Mouse (Mus musculus): Measurements from ENCODE around the gene Tmem200a. TPM values are rescaled to one million over a fixed set of nuclear protein-coding genes. Genes with fewer than 3 reads are reported as not detected.

The Tmem200a gene
- polyA plus RNA-seq, 1 experiment from 2014 or later: 1.9 TPM

GRCm38 (mm10) chr10:26076949-26077348 lies 1.9 kb downstream of the Tmem200a start:
- ATAC-seq (ENCODE audit: low FRiP score, low TSS enrichment): no peak
- Histone ChIP-seq H3K4me2 (replicated peaks; ENCODE audit: low read depth, low read length) (no peak overlapping the region), H3K9me3 (ENCODE audit: control insufficient read depth, low read length) (no peaks in the 10 kb centered on the region), H3K4me1 (ENCODE audit: control insufficient read depth, insufficient read depth, low read length) (no peaks in the 10 kb centered on the region), H3K9ac (ENCODE audit: low read depth, low read length) (no peak overlapping the region), H3K27me3 (ENCODE audit: control insufficient read depth, insufficient read depth, low read length) (peaks cover 6% of the 10 kb centered on the region; the same call in 1 of the 2 replicates), H3K27ac (ENCODE audit: low read depth, low read length) (no peak overlapping the region), H3K36me3 (ENCODE audit: control insufficient read depth, insufficient read depth, low read length) (no peaks in the 10 kb centered on the region), H3K4me3 (ENCODE audit: low read length) (no peak overlapping the region)
- WGBS: 88% methylated on average over 9 of the region's 9 CpGs

GRCm38 (mm10) chr10:26071986-26072385 lies 6.9 kb downstream of the Tmem200a start:
- Histone ChIP-seq H3K36me3 (ENCODE audit: control insufficient read depth, insufficient read depth, low read length) (no peaks in the 10 kb centered on the region), H3K4me2 (replicated peaks; ENCODE audit: low read depth, low read length) (no peak overlapping the region), H3K9me3 (ENCODE audit: control insufficient read depth, low read length) (no peaks in the 10 kb centered on the region), H3K27me3 (ENCODE audit: control insufficient read depth, insufficient read depth, low read length) (no peaks in the 10 kb centered on the region), H3K4me1 (ENCODE audit: control insufficient read depth, insufficient read depth, low read length) (no peaks in the 10 kb centered on the region), H3K9ac (ENCODE audit: low read depth, low read length) (no peak overlapping the region), H3K27ac (ENCODE audit: low read depth, low read length) (no peak overlapping the region), H3K4me3 (ENCODE audit: low read length) (no peak overlapping the region)
- ATAC-seq (ENCODE audit: low FRiP score, low TSS enrichment): no peak
- WGBS: 89% methylated on average over 5 of the region's 5 CpGs

GRCm38 (mm10) chr10:26063071-26063470 lies 15.8 kb downstream of the Tmem200a start:
- H3K4me3 ChIP-seq (ENCODE audit: low read length): no peak overlapping the region
- H3K27ac ChIP-seq (ENCODE audit: low read depth, low read length): no peak overlapping the region
- no peak overlapping the region for H3K9ac ChIP-seq (ENCODE audit: low read depth, low read length)
- no peaks in the 10 kb centered on the region for H3K4me1 ChIP-seq (ENCODE audit: control insufficient read depth, insufficient read depth, low read length)
- no peaks in the 10 kb centered on the region for H3K36me3 ChIP-seq (ENCODE audit: control insufficient read depth, insufficient read depth, low read length)
- H3K9me3 ChIP-seq (ENCODE audit: control insufficient read depth, low read length): no peaks in the 10 kb centered on the region
- no peak for ATAC-seq (ENCODE audit: low FRiP score, low TSS enrichment)
- no peaks in the 10 kb centered on the region for H3K27me3 ChIP-seq (ENCODE audit: control insufficient read depth, insufficient read depth, low read length)
- no peak overlapping the region for H3K4me2 ChIP-seq (replicated peaks; ENCODE audit: low read depth, low read length)
- 97% methylated on average over 4 of the region's 4 CpGs for WGBS

- no peak overlapping the region for H3K4me3 ChIP-seq (ENCODE audit: low read length)
- 91% methylated on average over 3 of the region's 3 CpGs for WGBS
- no peak overlapping the region for H3K9ac ChIP-seq (ENCODE audit: low read depth, low read length)
- no peak overlapping the region for H3K4me2 ChIP-seq (replicated peaks; ENCODE audit: low read depth, low read length)
- ATAC-seq (ENCODE audit: low FRiP score, low TSS enrichment): no peak
- H3K9me3 ChIP-seq (ENCODE audit: control insufficient read depth, low read length): no peaks in the 10 kb centered on the region
- H3K4me1 ChIP-seq (ENCODE audit: control insufficient read depth, insufficient read depth, low read length): no peaks in the 10 kb centered on the region
- no peaks in the 10 kb centered on the region for H3K36me3 ChIP-seq (ENCODE audit: control insufficient read depth, insufficient read depth, low read length)
- no peak overlapping the region for H3K27ac ChIP-seq (ENCODE audit: low read depth, low read length)
- no peaks in the 10 kb centered on the region for H3K27me3 ChIP-seq (ENCODE audit: control insufficient read depth, insufficient read depth, low read length)
Measured at GRCm38 (mm10) chr10:26059662-26060307, 19.1 kb downstream of the Tmem200a start.

GRCm38 (mm10) chr10:26051177-26051576 lies 27.7 kb downstream of the Tmem200a start:
- no peak for ATAC-seq (ENCODE audit: low FRiP score, low TSS enrichment)
- Histone ChIP-seq H3K9me3 (ENCODE audit: control insufficient read depth, low read length) (no peaks in the 10 kb centered on the region), H3K4me3 (ENCODE audit: low read length) (no peak overlapping the region), H3K27me3 (ENCODE audit: control insufficient read depth, insufficient read depth, low read length) (no peaks in the 10 kb centered on the region), H3K36me3 (ENCODE audit: control insufficient read depth, insufficient read depth, low read length) (no peaks in the 10 kb centered on the region), H3K4me1 (ENCODE audit: control insufficient read depth, insufficient read depth, low read length) (no peaks in the 10 kb centered on the region), H3K27ac (ENCODE audit: low read depth, low read length) (no peak overlapping the region), H3K4me2 (replicated peaks; ENCODE audit: low read depth, low read length) (no peak overlapping the region), H3K9ac (ENCODE audit: low read depth, low read length) (no peak overlapping the region)
- WGBS: 70% methylated on average over 2 of the region's 2 CpGs

- Histone ChIP-seq H3K27ac (ENCODE audit: low read depth, low read length) (no peak overlapping the region), H3K36me3 (ENCODE audit: control insufficient read depth, insufficient read depth, low read length) (no peaks in the 10 kb centered on the region), H3K9me3 (ENCODE audit: control insufficient read depth, low read length) (no peaks in the 10 kb centered on the region), H3K4me3 (ENCODE audit: low read length) (no peak overlapping the region), H3K9ac (ENCODE audit: low read depth, low read length) (no peak overlapping the region), H3K4me2 (replicated peaks; ENCODE audit: low read depth, low read length) (no peak overlapping the region), H3K27me3 (ENCODE audit: control insufficient read depth, insufficient read depth, low read length) (no peaks in the 10 kb centered on the region), H3K4me1 (ENCODE audit: control insufficient read depth, insufficient read depth, low read length) (no peaks in the 10 kb centered on the region)
- ATAC-seq (ENCODE audit: low FRiP score, low TSS enrichment): no peak
- WGBS: 78% methylated on average over 5 of the region's 5 CpGs
Measured at GRCm38 (mm10) chr10:26034931-26035330, 43.9 kb downstream of the Tmem200a start.

- Histone ChIP-seq H3K4me3 (ENCODE audit: low read length) (no peak overlapping the region), H3K4me1 (ENCODE audit: control insufficient read depth, insufficient read depth, low read length) (no peaks in the 10 kb centered on the region), H3K27ac (ENCODE audit: low read depth, low read length) (no peak overlapping the region), H3K9me3 (ENCODE audit: control insufficient read depth, low read length) (no peaks in the 10 kb centered on the region), H3K4me2 (replicated peaks; ENCODE audit: low read depth, low read length) (no peak overlapping the region), H3K9ac (ENCODE audit: low read depth, low read length) (no peak overlapping the region), H3K36me3 (ENCODE audit: control insufficient read depth, insufficient read depth, low read length) (no peaks in the 10 kb centered on the region), H3K27me3 (ENCODE audit: control insufficient read depth, insufficient read depth, low read length) (no peaks in the 10 kb centered on the region)
- 41% methylated on average over 3 of the region's 3 CpGs for WGBS
- ATAC-seq (ENCODE audit: low FRiP score, low TSS enrichment): peak; percentile 57; the same call in 1 of the 2 replicates
Measured at GRCm38 (mm10) chr10:26018740-26019139, 60.1 kb downstream of the Tmem200a start.

- H3K4me2 ChIP-seq (replicated peaks; ENCODE audit: low read depth, low read length): no peak overlapping the region
- H3K36me3 ChIP-seq (ENCODE audit: control insufficient read depth, insufficient read depth, low read length): no peaks in the 10 kb centered on the region
- H3K27ac ChIP-seq (ENCODE audit: low read depth, low read length): no peak overlapping the region
- no peaks in the 10 kb centered on the region for H3K9me3 ChIP-seq (ENCODE audit: control insufficient read depth, low read length)
- H3K9ac ChIP-seq (ENCODE audit: low read depth, low read length): no peak overlapping the region
- H3K27me3 ChIP-seq (ENCODE audit: control insufficient read depth, insufficient read depth, low read length): no peaks in the 10 kb centered on the region
- H3K4me3 ChIP-seq (ENCODE audit: low read length): no peak overlapping the region
- no peak for ATAC-seq (ENCODE audit: low FRiP score, low TSS enrichment)
- WGBS: 57% methylated on average over 1 of the region's 1 CpGs
- no peaks in the 10 kb centered on the region for H3K4me1 ChIP-seq (ENCODE audit: control insufficient read depth, insufficient read depth, low read length)
Measured at GRCm38 (mm10) chr10:26014298-26014697, 64.6 kb downstream of the Tmem200a start.

- H3K9ac ChIP-seq (ENCODE audit: low read depth, low read length): no peak overlapping the region
- no peaks in the 10 kb centered on the region for H3K36me3 ChIP-seq (ENCODE audit: control insufficient read depth, insufficient read depth, low read length)
- H3K4me1 ChIP-seq (ENCODE audit: control insufficient read depth, insufficient read depth, low read length): no peaks in the 10 kb centered on the region
- H3K4me3 ChIP-seq (ENCODE audit: low read length): no peak overlapping the region
- no peaks in the 10 kb centered on the region for H3K27me3 ChIP-seq (ENCODE audit: control insufficient read depth, insufficient read depth, low read length)
- WGBS: 45% methylated on average over 5 of the region's 5 CpGs
- no peak overlapping the region for H3K27ac ChIP-seq (ENCODE audit: low read depth, low read length)
- no peaks in the 10 kb centered on the region for H3K9me3 ChIP-seq (ENCODE audit: control insufficient read depth, low read length)
- H3K4me2 ChIP-seq (replicated peaks; ENCODE audit: low read depth, low read length): no peak overlapping the region
- no peak for ATAC-seq (ENCODE audit: low FRiP score, low TSS enrichment)
Measured at GRCm38 (mm10) chr10:26008948-26009347, 69.9 kb downstream of the Tmem200a start.
